Mouse (Mus musculus): Measurements from ENCODE around the gene Gm27029.
A peak's percentile ranks its signal among the peaks of the same experiment; 100 is the strongest.
"Not testable (repeated sequence)": the region's sequence is repeated elsewhere in the genome, so short reads cannot be mapped to it uniquely, and the experiment has no call there.

Gene Gm27029

DNA sequence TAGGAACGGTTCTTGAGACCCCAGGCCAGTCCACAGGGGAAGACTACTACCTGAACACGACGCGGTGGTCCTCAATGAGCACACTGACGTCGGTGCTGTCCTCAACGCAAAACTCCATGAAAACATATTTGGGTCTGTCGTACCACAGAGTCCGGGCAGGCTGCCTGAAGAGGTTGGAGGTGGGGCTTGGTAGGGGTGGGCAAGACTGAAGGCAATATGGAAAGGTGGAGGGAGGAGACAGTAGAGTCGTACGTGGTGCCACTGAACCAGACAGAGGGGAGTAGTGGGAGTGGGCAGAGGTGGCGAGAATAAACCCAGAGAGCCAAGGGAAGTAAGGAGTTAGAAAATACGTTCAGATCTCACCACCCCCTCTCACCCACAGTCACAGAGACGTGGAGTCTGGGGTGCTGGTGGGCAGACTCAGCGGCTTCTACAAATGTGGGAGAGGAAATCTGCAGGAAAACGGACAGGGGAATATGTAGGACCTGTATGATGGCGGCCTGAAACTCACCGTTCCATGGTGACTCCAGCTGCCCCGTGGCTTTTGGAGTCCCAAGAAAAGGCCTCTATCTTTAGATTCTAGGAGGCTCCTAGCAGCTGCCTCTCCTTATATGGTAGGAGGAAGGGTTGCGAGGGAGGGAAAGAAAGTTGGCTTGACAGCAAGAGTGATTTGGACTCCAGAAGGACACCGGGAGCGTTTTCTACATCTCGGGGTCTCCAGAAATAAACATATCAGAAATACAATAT lies at the start of gene Gm27029:
Gene Gm27029, minus strand, starts transcription at position 692 of the 747 bp plus-strand sequence.
- no peak for DNase-seq

- DNase-seq = no peak
Measured at GRCm38 (mm10) chr11:101474298-101474697, 49.7 kb upstream of the Gm27029 start.

DNA sequence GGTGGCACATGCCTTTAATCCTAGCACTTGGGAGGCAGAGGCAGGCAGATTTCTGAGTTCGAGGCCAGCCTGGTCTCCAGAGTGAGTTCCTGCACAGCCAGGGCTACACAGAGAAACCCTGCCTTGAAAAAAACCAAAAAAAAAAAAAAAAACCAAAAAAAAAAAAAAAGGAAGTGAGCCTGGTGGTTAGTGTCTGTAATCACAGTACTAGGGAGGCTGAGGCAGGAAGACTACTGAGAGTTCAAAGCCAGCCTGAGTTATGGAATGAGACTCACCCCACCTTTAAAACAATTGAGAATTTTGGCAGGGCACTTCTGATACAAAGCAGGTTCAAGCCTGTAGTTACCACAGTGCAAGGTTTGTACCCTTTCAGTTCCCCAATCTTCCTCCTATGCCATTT lies 49.1 kb upstream of the Gm27029 start:
- not testable (repeated sequence) for DNase-seq

GRCm38 (mm10) chr11:101472336-101472735 lies 47.7 kb upstream of the Gm27029 start:
- DNase-seq = no peak

- no peak for DNase-seq
Measured at GRCm38 (mm10) chr11:101471926-101472325, 47.3 kb upstream of the Gm27029 start.

GRCm38 (mm10) chr11:101470206-101470605 lies 45.6 kb upstream of the Gm27029 start:
- no peak for DNase-seq

- no peak for DNase-seq
Measured at GRCm38 (mm10) chr11:101469155-101469554, 44.6 kb upstream of the Gm27029 start.

- no peak for DNase-seq
Measured at GRCm38 (mm10) chr11:101468731-101469130, 44.1 kb upstream of the Gm27029 start.

DNA sequence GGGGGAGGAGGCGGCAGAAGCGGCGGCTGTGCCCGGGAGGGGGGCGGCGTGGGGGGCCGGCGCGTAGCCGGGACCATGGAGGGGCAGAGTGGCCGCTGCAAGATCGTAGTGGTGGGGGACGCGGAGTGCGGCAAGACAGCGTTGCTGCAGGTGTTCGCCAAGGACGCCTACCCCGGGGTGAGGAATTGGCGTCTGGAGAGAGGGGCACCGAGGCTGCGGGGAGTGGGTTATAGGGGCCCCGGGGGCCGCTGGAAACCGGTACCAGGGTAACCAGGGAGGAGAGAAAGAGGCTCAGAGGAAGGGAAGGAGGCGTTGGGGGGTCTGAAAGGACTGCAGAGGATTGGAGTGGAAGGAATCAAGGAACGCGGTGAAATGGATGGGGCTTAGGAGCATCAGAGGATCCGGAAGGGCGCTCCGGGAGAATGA lies 43.7 kb upstream of the Gm27029 start:
- DNase-seq = no peak

DNA sequence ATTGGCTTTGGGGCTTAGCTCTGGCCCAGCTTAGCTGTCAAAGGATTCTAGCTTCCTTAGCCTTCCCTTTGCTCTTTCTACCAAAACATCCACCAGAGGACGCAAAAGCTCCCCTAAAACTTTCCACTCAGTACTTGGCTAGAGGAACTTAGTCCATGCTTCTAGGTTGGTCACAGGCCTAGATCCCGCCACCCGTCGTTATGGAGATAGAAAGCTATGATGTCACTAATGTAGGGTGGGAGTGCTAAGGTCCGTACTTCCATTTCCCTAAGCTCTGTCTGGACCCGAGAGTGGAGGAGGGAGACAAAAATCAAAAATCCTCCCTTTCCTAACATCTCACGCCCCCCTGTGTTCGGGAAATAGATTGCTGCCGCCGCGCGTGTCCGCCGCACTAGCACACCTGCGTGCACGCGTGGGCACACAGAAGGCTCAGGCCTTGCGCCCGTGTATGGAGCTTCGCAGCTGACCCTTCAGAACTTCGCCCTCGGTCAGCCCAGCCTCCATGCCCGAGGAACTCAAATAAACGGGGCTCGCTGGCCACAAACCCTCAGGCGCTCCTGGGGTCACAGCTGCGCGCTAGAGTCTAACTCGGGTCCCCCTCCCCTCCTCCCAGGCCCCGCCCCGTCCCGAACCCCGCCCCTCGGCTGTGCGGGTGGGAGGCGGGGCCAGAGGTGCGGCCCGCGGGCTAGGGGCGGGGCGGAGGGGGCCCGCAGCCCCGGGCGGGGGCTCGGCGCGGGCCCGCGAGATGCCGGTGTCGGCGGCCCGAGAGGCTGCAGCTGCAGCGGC lies 43.1 kb upstream of the Gm27029 start:
- DNase-seq = peak; percentile 90

- DNase-seq = not testable (repeated sequence)
Measured at GRCm38 (mm10) chr11:101466552-101466950, 42.0 kb upstream of the Gm27029 start.

DNA sequence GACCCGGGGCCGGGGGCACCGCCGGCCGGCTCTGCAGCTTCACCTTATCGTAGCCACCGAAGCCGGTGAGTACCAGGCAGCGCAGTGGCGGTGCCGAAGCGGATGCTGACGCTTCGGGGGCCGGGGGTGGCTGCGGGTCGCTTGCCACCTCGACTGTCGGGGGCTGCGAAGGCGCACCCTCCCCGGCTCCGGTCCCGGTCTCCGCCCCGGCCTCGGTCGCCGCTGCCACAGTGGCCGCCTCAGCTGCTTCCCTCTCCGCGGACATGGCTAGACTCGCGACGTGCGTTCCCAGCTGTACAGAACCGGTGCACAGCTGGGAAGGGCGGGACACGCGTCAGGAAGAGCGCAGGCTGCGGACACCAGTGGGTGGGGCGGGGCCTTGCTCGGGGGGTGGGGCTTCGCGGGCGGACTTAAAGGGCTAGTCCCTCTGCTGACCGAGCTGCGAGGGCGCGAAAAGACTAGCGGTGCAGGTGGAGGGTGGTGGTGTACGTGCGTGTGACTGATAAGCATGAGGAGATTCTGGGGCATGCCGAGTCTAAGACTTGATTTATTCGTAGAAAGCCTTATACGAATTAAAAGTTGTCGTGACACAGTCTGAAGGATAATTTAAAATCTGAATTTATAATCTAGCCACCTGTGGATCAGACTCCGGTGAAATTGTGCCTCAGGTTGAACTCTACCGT lies 41.4 kb upstream of the Gm27029 start, which contains the start of gene Vat1:
Gene Vat1, minus strand, starts transcription at position 362 of the 683 bp plus-strand sequence.
- DNase-seq = peak; percentile 77

DNA sequence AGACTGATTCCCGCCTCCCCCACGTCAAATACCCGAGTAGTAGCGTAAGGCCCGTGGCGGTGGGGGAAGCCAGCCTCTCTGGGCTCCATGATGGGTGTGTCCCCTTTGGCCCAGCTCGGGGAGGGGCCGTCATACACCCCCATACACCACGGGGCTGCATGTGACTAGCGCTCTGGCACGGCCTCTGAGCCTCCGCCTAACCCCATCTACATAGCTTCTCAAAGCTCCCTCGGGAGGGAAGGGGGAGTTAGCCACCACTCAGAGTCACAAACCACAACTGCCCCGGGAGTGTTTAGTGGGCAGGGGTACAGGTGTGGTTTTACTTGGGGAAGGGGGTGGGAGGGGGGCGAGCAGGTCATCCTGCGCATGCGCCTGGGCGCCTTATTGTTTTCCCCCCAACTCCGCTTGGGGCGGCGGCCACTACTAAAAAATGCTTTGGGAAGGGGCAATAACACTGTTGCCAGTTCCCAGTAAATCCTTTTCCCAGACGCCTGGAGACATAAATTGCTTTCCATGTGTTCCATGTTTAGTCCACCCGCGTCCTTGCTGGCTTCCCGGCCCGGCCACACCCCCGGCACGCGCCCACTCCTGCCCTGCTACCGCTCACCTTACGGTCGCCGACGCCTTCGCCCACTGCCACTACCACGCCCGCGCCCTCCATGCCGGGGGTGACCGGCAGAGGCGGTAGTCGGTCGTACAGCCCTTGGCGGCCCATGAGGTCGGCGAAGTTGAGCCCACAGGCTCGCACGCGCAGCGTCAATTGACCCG lies 40.7 kb upstream of the Gm27029 start:
- DNase-seq = peak; percentile 68

DNA sequence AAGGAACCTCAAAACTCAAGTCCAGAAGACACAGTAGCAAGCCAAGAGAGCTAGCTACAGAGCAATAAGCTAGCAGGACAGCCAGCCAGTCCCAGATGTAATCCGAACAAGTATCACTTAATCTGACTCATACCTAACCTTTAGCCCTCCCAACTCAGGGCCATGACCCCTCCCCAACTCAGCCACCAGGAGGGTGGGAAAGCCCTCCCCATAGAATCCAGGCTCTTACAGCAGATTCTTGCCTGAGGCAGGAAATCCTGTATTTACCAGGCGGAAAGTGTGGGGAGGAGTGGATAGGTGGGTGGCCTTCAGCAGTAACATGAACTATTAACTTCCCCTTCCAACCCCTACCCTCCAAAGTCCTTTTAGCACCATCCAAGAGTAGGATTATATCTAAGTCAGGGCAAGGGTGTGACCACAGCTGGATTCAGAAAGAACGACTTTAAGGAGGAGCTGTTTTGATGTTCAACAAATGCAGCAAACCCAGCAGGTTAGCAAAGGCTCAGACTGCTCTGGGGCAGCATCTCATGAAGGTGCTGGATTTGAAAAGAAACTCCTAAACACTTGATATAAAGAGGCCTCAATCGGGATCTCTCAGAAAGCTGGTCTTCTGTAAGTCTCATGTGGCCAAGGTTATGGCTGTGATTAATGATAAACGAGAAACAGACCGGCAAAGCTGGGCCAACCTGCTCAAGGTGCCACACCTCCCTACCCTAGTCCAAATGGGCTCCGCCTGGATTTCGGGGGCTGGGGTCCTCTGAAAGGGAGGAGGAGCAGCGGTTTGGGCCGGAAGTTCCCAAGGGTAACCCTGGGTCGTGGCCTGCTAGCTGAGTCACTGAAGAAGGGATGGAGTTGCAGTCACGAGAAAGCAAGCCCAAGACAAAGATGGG lies 39.9 kb upstream of the Gm27029 start, which contains the start of gene Rnd2:
Gene Rnd2, plus strand, starts transcription at position 789 of the 890 bp plus-strand sequence.
- DNase-seq = peak; percentile 54

DNA sequence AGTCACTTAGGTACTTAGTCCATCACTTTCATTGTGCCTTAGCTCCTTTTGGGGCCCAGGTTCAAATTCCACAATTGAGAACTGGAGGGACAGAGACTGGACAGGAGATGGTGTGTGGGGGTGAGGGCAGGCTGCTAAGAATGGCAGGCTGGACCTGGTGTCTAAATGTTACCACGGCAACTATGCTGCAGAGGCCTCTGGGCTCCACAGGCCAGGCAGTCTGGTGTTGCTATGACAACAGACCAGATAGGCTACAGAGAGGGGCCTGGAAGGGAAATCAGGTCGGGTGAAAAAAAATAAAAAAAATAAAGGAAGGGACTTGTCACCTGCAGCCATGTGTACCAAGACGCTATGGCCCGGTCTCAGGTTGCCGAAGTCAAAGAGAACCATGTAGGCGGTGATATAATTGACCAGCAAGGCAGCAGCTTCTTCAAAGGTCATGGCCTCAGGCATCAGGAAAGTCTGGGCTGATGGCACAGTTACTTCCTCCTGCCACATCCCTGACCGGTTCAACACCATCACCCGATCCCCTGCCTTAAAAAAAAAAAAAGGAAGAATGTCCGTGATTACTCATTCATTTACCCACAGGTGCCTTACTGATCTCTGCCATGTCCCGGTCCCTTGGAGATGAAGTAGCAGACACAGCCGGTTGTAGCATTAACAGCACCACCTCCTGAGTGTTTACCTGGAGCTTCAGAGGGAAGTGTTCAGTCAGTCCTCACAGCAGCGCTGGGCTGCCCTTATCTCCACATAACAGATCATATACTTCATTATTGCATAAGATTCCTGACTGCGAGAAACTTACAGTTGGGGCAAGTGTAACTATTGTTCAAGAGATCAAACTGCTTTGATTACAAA lies 38.2 kb upstream of the Gm27029 start:
- DNase-seq = no peak

DNA sequence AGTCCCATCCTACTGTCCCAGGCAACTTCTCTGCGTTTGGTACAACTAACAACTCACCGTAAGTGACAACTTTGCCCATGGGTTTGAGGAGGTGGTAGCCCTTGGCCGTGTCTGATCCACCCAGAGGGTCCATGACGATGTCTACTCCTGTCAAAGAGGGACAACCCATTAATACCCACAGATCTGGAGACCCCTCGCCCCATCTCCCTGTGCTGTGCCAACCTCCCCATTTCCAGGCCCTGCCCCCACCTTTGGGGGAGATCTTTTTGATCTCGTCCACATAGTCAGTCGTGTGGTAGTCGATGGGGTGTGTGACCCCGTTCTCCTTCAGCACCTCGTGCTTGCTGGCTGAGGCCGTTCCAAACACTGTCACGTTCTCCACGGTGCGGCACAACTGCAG lies 37.5 kb upstream of the Gm27029 start:
- no peak for DNase-seq

GRCm38 (mm10) chr11:101460321-101460720 lies 35.7 kb upstream of the Gm27029 start:
- no peak for DNase-seq

GRCm38 (mm10) chr11:101459716-101460115 lies 35.1 kb upstream of the Gm27029 start:
- no peak for DNase-seq

- DNase-seq = no peak
Measured at GRCm38 (mm10) chr11:101458217-101458616, 33.6 kb upstream of the Gm27029 start.

DNA sequence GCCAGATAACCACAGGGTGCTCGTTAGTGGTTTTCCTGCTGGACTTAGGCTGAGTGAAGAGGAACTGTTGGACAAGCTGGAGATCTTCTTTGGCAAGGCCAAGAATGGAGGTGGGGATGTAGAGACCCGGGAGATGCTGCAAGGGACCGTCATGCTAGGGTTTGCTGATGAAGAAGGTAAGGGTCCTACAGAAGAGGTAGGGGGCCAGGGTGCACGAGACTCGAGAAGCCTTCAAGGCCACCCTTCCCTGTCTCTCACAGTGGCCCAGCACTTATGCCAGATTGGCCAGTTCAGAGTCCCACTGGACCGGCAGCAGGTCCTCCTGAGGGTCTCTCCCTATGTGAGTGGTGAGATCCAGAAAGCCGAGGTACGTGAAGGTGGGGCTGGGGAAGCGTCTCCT lies 33.0 kb upstream of the Gm27029 start:
- DNase-seq = no peak

Measured in thymus, postnatal 4 days (tissue).